Mouse (Mus musculus) stomach, postnatal 0 days (tissue): ENCODE data around the gene Slc45a2. TPM values are rescaled to one million over a fixed set of nuclear protein-coding genes. Genes with fewer than 3 reads are reported as not detected.

ENCODE experiments used
- ATAC-seq: fragments of 200-750 bp; cut with Nextera tagmentation; 2 replicates; pipeline ENCODE4 v1.8.0; 2017; ENCODE audit not compliant: low FRiP score, low TSS enrichment
- DNase-seq: peaks from one replicate; pipeline ENCODE4 v3.0.0-alpha.2; 2016; ENCODE audit warnings: low spot score
- H3K27ac ChIP-seq: fragments of 300-500 bp; sonication (generic); replicated peaks from 2 replicates; pipeline ENCODE4 v1.5.1; 2014; ENCODE audit warnings: mild to moderate bottlenecking, control low read depth
- H3K27me3 ChIP-seq: fragments of 300-500 bp; sonication (generic); 2 replicates; pipeline ENCODE4 v1.6.1; 2014; ENCODE audit warnings: low read length; ENCODE audit not compliant: control insufficient read depth, insufficient read depth
- H3K36me3 ChIP-seq: fragments of 300-500 bp; sonication (generic); 2 replicates; pipeline ENCODE4 v1.6.1; 2014; ENCODE audit warnings: low read length, mixed read lengths; ENCODE audit not compliant: control insufficient read depth, insufficient read depth
- H3K4me1 ChIP-seq: fragments of 300-500 bp; sonication (generic); replicated peaks from 2 replicates; pipeline ENCODE4 v1.6.1; 2014; ENCODE audit warnings: antibody characterized with exemption; ENCODE audit not compliant: control insufficient read depth, insufficient read depth
- H3K4me2 ChIP-seq: fragments of 300-500 bp; sonication (generic); replicated peaks from 2 replicates; pipeline ENCODE4 v1.6.1; 2014; ENCODE audit warnings: low read depth, mild to moderate bottlenecking, control low read depth, moderate library complexity
- H3K4me3 ChIP-seq: fragments of 300-500 bp; sonication (generic); 2 replicates; pipeline ENCODE4 v1.5.1; 2014; ENCODE audit warnings: low read depth, low read length, control low read depth
- H3K9ac ChIP-seq: fragments of 300-500 bp; sonication (generic); 2 replicates; pipeline ENCODE4 v1.6.1; 2014; ENCODE audit warnings: mild to moderate bottlenecking, low read length, control low read depth, mixed read lengths
- H3K9me3 ChIP-seq: fragments of 300-500 bp; sonication (generic); 2 replicates; pipeline ENCODE4 v1.6.1; 2016; ENCODE audit warnings: low read length; ENCODE audit not compliant: control insufficient read depth
- CTCF ChIP-seq: IDR thresholded peaks from 2 replicates; pipeline ENCODE4 v1.5.1; 2016; ENCODE audit warnings: antibody characterized with exemption, low read depth, mild to moderate bottlenecking, moderate library complexity
- EP300 ChIP-seq: optimal IDR thresholded peaks from 2 replicates; pipeline ENCODE3; 2016; ENCODE audit warnings: antibody characterized with exemption
- whole genome bisulfite sequencing: fragments of 180-500 bp; shearing (Covaris S2); extraction: QIAGEN DNeasy Blood & Tissue Kit; methylation state at CpG from one replicate; pipeline ENCODE4 v1.1.7; 2014; 5-methylcytosine and 5-hydroxymethylcytosine counted together
- polyA plus RNA-seq: library from polyadenylated mRNA; unstranded; fragments of >200 nt; fragmentation: Nextera tagmentation; extraction: Ambion mirVana; gene quantifications from 2 replicates; pipeline ENCODE4 v1.2.1, GENCODE M21; 2015

Slc45a2 gene
- polyA plus RNA-seq, 1 experiment from 2014 or later: not detected

- peaks cover 26% of the 10 kb centered on the region for H3K27me3 ChIP-seq
- TF ChIP-seq EP300 (no peak), CTCF (no peak)
- H3K36me3 ChIP-seq: no peaks in the 10 kb centered on the region
- no peak for ATAC-seq
- 2% methylated on average over 49 of the region's 49 CpGs for WGBS
- peak; percentile 18 for DNase-seq
- H3K9ac ChIP-seq: no peak overlapping the region
- H3K27ac ChIP-seq: no peak overlapping the region
- H3K9me3 ChIP-seq: no peaks in the 10 kb centered on the region
- peaks cover 2% of the 10 kb centered on the region for H3K4me1 ChIP-seq
- peak overlapping the region; percentile 54 for H3K4me2 ChIP-seq
- H3K4me3 ChIP-seq: peak overlapping the region; percentile 31
Measured at GRCm38 (mm10) chr15:11036535-11037375, 36.2 kb downstream of the Slc45a2 start.

- Histone ChIP-seq H3K9ac (no peak overlapping the region), H3K4me3 (peak overlapping the region; percentile 31; the same call in 1 of the 2 replicates), H3K4me1 (peaks cover 2% of the 10 kb centered on the region), H3K27ac (no peak overlapping the region), H3K36me3 (no peaks in the 10 kb centered on the region), H3K27me3 (peaks cover 26% of the 10 kb centered on the region), H3K9me3 (no peaks in the 10 kb centered on the region), H3K4me2 (peak overlapping the region; percentile 54)
- no peak for TF ChIP-seq EP300
- TF ChIP-seq CTCF: no peak
- WGBS: 5% methylated on average over 8 of the region's 8 CpGs
- ATAC-seq: no peak
- no peak for DNase-seq
Measured at GRCm38 (mm10) chr15:11037376-11037695, 36.8 kb downstream of the Slc45a2 start.

DNA sequence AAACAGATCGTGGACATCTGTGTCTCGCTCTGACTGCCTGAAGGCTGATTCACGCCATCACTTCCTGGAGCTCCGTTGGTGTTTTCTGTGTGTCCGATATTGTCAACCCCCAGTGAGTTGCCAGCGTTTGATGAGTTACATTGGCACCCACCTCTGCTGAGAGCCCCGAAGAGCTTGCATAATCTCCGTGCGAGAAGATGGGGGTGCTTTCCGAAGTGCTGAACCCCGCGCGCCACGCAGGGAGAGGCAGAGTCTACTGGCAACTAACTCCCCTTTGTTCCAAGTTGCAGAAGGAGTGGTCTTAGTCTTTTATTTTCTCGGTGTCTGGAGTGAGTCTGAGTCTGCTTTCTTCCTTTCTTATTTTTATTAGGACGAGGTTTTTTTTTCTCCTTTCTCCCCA lies 37.2 kb downstream of the Slc45a2 start, which contains the start of gene Rxfp3:
TSS of gene Rxfp3 (minus strand) at position 281 of the 400 bp plus-strand sequence.
- ATAC-seq (no peak), DNase-seq (peak; percentile 18)
- Histone ChIP-seq H3K4me3 (peak within 1 kb of the TSS; percentile 31), H3K9ac (no peak within 1 kb of the TSS), H3K27ac (no peak within 1 kb of the TSS), H3K4me1 (peaks cover 2% of the 10 kb centered on the region), H3K4me2 (peak within 1 kb of the TSS; percentile 54), H3K36me3 (no peaks in the 10 kb centered on the region), H3K27me3 (peaks cover 26% of the 10 kb centered on the region), H3K9me3 (no peaks in the 10 kb centered on the region)
- TF ChIP-seq CTCF: no peak
- WGBS: 5% methylated on average over 16 of the region's 16 CpGs

DNA sequence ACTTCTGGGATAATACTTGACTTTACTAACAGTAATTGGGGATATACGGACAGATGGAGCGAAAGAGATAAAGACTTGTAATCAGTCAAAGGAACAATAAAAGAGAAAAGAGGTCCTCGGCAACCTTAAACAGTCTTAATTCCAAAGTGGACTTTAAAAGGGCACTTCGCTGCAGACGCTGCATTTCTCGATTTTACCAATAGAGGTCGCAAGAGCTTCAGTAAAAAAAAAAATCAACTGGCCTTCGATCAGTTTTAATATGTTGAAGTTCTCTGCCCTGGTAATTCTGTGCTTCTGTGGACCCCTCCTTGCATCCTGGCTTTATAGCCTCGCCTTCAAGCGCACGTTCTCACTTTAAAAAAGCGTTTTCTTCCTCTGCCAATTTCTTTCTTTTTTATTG lies 38.0 kb downstream of the Slc45a2 start:
- TF ChIP-seq EP300 (no peak), CTCF (peak; percentile 85)
- WGBS: 1% methylated on average over 12 of the region's 12 CpGs
- H3K4me1 ChIP-seq: peaks cover 2% of the 10 kb centered on the region

DNA sequence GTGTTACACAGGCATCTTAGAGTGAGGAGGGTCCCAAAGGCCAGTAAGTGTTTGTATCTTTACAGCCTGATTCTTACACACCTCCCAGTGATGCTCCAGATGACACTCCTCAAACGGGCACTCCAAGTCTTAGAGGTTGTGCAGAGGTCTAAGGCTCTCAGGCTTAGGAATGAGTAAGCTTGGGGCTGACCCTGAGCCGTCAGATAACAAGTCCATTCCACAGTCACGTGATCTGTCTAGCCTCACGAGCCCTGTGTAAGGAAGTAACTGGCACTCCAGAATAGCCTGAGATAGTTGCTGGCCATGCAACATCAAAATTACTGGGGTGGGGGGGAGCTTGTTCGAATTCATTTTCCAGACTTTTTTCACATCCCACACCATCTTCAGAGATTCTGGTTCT lies 39.5 kb downstream of the Slc45a2 start:
- ATAC-seq: no peak

More for the DNA sequence above, 38.0 kb downstream of the Slc45a2 start:
- H3K9ac ChIP-seq: no peak overlapping the region
- DNase-seq (peak; percentile 31), ATAC-seq (no peak)
- H3K27me3 ChIP-seq: peaks cover 26% of the 10 kb centered on the region
- H3K9me3 ChIP-seq: no peaks in the 10 kb centered on the region
- H3K36me3 ChIP-seq: no peaks in the 10 kb centered on the region
- no peak overlapping the region for H3K4me3 ChIP-seq
- no peak overlapping the region for H3K4me2 ChIP-seq
- no peak overlapping the region for H3K27ac ChIP-seq

GRCm38 (mm10) chr15:11041229-11041628 lies 40.7 kb downstream of the Slc45a2 start:
- no peak overlapping the region for H3K4me2 ChIP-seq

More for the DNA sequence above, 39.5 kb downstream of the Slc45a2 start:
- Histone ChIP-seq H3K9me3 (no peaks in the 10 kb centered on the region), H3K9ac (no peak overlapping the region), H3K4me3 (no peak overlapping the region), H3K36me3 (no peaks in the 10 kb centered on the region), H3K4me1 (peaks cover 2% of the 10 kb centered on the region), H3K4me2 (no peak overlapping the region), H3K27me3 (peaks cover 23% of the 10 kb centered on the region), H3K27ac (no peak overlapping the region)
- WGBS: 43% methylated on average over 5 of the region's 5 CpGs
- no peak for DNase-seq
- TF ChIP-seq CTCF (no peak), EP300 (no peak)

More at GRCm38 (mm10) chr15:11041229-11041628, 40.7 kb downstream of the Slc45a2 start:
- no peak for DNase-seq
- no peak for TF ChIP-seq CTCF
- ATAC-seq: no peak
- WGBS: 79% methylated on average over 2 of the region's 2 CpGs
- Histone ChIP-seq H3K27ac (no peak overlapping the region), H3K36me3 (no peaks in the 10 kb centered on the region), H3K4me3 (no peak overlapping the region), H3K9me3 (no peaks in the 10 kb centered on the region), H3K27me3 (peaks cover 12% of the 10 kb centered on the region), H3K4me1 (peaks cover 2% of the 10 kb centered on the region), H3K9ac (no peak overlapping the region)
